Mouse (Mus musculus): ENCODE data around the gene Krt12.

Krt12 gene

DNA sequence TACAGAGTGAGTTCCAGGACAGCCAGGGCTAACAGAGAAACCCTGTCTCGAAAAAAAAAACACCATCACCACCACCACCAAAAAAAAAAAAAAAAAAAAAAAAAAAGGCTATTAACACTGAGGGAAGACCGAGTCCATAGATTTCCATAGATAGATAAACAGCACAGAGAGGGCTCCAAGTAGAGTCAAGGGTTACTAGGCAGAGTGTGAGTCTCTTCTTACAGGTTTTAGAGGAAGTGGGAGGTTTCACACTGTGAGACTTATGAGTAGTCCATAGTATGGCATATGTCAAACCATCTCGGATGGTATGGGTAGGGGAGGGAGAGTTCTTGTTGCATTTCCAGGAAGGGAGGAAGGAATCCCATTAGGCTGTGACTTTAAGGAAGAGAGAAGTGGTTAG is 24.0 kb downstream of the Krt12 start:
- no peak for DNase-seq (ENCODE audit: low read depth, low spot score)

- no peak for DNase-seq (ENCODE audit: low read depth, low spot score)
Measured at GRCm38 (mm10) chr11:99396661-99397060, 25.4 kb downstream of the Krt12 start.

DNA sequence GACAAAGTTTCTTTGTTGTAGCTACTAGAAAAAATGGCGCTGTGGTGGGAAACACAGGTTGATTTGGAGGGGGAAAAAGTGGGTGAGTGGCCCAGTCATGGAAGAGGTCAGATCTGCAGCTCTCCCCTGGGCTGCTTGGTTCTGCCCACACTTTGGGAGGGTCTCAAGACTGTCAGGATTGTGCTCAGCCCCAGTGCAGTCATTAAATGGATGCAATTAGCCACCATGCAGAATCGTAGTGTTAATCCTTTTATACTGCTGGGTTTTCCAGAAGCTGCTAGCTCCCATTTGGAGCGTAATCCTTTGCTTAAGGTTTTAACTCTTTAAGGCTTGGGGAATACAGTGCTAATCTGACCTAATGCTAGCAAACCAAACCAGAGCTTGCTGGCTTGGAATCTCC is 26.0 kb downstream of the Krt12 start:
- no peak for DNase-seq (ENCODE audit: low read depth, low spot score)

GRCm38 (mm10) chr11:99392492-99392891 is 29.6 kb downstream of the Krt12 start:
- DNase-seq (ENCODE audit: low read depth, low spot score), result no peak

GRCm38 (mm10) chr11:99391375-99391774 is 30.7 kb downstream of the Krt12 start:
- DNase-seq (ENCODE audit: low read depth, low spot score), result no peak

- DNase-seq (ENCODE audit: low read depth, low spot score), result no peak
Measured at GRCm38 (mm10) chr11:99390866-99391265, 31.2 kb downstream of the Krt12 start.

- no peak for DNase-seq (ENCODE audit: low read depth, low spot score)
Measured at GRCm38 (mm10) chr11:99389264-99389663, 32.8 kb downstream of the Krt12 start, which contains the start of gene Krt10. Gene Krt10, minus strand, starts transcription at chr11:99389364.

GRCm38 (mm10) chr11:99388661-99389060 is 33.4 kb downstream of the Krt12 start:
- no peak for DNase-seq (ENCODE audit: low read depth, low spot score)

DNA sequence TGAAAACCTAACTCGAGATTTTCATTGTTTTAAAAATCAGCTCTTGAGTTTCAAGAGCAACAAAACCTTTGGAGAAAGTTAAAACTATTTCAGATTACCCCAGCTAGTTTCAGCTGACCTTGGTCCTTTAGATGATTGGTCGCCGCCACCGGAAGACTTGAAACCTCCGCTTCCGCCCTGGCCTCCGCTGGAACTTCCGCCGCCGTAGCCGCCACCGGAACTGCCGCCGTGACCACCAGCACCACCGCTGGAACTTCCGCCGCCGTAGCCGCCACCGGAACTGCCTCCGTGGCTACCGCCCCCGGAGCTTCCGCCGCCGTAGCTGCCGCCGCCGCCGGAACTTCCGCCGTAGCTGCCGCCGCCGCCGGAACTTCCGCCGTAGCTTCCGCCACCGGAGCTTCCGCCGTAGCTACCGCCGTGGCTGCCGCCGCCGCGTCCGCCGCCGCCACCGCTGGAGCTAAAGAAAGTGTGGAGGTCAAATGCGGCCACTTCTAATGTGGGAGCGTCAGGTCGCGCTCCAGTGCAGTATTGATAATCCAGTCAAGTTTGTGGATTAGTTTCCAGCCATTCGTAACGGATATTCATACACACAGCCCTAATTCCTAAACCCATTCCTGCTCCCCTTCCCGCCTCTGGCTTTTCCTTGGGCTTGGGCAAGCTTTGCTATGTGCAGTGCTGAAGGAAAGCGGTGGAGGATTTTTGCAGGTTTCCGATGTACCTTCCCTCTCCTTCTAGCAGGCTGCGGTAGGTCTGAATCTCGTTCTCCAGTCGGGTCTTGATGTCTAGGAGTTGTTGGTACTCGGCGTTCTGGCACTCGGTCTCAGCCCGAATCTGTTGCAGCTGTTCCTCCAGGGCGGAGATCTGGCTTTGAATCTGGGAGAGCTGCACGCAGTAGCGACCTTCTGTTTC is 36.0 kb downstream of the Krt12 start:
- DNase-seq (ENCODE audit: low read depth, low spot score), result peak; percentile 78

DNA sequence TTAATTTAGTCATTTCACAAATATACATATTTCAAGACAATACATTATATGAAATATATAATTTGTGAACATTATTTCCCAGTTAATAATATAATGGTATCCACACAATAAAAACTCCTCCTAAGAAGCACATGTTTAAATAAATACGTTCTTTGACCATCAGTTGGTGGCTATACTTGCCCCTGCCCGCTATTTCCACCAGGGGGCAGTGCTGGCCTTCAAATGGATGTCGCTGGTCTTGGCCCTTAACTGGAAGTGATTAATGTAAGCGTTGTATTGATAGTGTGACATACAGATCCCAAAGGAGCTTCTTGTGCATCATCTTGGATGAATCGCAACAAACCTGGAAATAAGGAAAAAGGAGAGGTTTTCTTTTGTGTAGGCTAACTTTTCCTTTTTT is 42.5 kb downstream of the Krt12 start:
- peak; percentile 66 for DNase-seq (ENCODE audit: low read depth, low spot score)

DNA sequence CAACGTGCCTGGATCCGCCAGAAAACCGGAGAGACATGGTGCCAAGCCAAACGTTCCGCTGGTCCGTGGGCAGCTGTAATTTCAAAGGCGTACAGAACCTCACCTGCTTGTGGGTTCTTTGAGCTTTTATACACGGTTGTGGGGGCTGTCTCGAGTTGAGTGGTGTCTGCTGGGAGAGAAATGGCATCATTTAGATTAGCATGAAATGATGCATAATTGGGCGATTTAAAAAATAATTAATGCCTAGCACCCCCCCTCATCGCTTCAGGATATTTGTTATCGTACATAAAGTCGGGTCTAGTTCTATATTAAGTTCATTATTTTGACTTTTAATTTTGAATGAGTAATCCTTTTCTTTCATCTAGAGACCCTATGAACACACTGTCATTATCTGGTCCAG is 47.3 kb downstream of the Krt12 start, which contains the start of gene Krt28:
Gene Krt28, minus strand, starts transcription at position 101 of the 400 bp plus-strand sequence.
- no peak for DNase-seq (ENCODE audit: low read depth, low spot score)

DNA sequence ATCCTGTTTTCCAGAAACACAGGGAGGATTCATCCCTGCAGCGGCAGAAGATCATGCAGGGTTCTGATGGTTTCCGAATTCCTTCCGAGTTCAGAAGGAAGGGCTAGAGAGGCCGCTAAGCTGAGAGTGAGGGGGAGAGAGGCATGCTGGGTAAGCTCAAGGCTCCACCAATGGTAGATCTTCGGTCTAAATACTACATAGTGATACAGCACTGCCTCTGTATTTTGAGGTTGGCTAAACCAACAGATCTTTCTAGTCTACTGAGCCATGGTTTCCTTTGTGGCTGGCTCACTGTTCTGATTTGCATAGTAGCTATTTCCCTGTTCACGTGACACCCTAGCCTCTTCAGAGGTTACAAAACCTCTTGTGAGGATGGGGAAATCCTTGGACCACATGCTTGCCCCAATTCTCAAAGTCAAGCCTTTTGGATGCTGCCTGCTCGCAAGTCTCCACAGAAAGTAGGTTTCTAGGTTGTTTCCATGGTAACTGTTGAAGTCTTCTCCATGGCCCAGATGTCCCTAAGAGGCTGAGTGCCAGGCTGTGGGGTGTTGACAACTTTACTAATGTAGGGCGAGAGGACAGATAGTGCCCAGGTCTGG is 52.1 kb downstream of the Krt12 start:
- DNase-seq (ENCODE audit: low read depth, low spot score), result no peak

DNA sequence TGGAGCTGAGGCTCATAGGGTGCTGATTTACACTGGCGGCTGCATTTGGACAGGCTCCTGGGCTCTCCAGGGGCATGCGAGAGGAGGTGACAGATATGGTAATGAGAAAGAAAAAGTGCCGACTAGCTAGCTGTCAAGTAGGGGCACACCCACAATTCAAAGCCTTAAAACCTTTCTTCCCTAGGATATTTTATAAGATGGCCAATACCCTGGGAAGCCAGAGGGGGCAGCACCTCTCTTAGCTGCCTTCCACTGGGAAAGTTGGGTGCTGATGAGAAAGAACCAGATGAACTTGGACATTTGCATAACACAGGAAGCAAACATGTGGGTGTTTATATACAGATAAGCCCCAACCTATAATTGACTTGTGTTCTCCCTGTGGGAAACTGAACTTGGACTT is 52.8 kb downstream of the Krt12 start:
- DNase-seq (ENCODE audit: low read depth, low spot score), result no peak

DNA sequence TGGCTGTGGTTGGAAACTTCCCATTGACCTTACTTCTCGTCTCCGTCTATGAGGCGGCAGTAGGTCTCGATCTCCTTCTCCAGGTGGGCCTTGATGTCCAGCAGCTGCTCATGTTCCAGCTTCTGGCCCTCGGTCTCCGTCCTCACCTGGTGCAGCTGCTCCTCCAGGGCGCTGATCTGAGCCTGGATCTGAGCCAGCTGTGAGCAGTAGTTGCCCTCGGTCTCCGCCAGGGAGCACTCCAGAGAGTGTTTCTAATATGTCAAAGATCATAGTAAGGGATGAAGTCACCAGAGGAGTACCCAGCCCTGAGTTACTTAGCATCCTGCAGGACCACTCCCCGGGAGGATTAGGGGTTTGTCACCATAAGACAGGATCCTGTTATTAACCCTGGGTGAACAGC is 55.3 kb downstream of the Krt12 start:
- DNase-seq (ENCODE audit: low read depth, low spot score), result no peak
